Comparison of ENCODE assay signal across 7 mouse cellular contexts in the genomic region with DNA sequence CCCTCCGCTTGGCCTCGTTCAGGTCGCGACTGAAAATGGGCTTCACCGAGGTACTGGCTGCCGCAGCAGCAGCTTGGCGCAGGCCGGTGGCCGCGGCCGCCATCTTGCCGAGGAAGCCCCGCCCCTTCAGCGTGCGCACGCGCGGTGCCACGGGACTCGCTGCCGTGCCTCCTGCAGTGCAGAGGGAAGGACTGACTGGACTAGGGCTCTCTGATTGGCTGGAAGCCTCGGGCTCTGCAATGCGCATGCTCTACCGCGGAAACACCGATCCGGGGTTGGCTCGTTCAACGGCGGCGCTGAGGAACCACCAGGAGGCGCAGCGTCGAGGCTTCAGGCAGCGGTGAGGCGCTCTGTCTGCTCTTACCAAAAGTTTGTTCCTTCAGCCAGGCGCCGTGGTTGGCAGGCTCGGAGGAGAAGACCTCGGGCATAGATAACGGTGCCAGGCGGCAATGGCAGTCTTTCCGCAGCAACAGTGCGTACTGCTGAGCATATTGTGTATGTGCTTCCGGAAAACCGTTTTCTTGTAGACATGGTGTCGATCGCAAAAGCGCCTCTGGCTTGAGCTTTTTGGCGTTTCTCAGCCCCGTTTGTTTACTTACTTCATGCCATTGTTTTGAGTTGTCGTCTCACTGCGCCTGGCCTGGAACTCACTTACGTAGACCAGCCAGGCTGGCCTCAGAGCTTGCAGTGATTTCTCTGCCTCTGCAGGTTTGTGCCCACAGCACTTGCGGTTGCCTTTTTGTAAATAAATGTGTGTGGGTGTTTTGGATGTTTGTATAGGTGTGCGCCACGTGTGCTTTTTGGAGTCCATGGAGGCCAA. TPM values are rescaled to one million over a fixed set of nuclear protein-coding genes. Genes with fewer than 3 reads are reported as not detected.
DNase-seq lines count a peak whose midpoint lies in the region; ATAC-seq lines count a peak whose summit lies in the region.

A gene (minus strand): TSS at position 197 of the 820 bp plus-strand sequence.

- H3K4me2 ChIP-seq in embryonic facial prominence, embryonic 12.5 days (replicated peaks) = peak within 1 kb of the TSS; percentile 61
- peak within 1 kb of the TSS; percentile 67 for H3K4me2 ChIP-seq in limb, embryonic 11.5 days (ENCODE audit: low read depth, severe bottlenecking)
- peak within 1 kb of the TSS; percentile 85 for H3K4me2 ChIP-seq in midbrain, embryonic 14.5 days (ENCODE audit: low read length)

- H3K27ac ChIP-seq in embryonic facial prominence, embryonic 12.5 days = peak within 1 kb of the TSS; percentile 82
- peak within 1 kb of the TSS; percentile 60 for H3K27ac ChIP-seq in limb, embryonic 11.5 days (replicated peaks; ENCODE audit: low read depth, low read length)
- peak within 1 kb of the TSS; percentile 89 for H3K27ac ChIP-seq in midbrain, embryonic 14.5 days (replicated peaks; ENCODE audit: low read depth, low read length)

- H3K27me3 ChIP-seq in embryonic facial prominence, embryonic 12.5 days = no peaks in the 10 kb centered on the region
- no peaks in the 10 kb centered on the region for H3K27me3 ChIP-seq in limb, embryonic 11.5 days (ENCODE audit: control insufficient read depth, insufficient read depth, low read length)
- H3K27me3 ChIP-seq in midbrain, embryonic 14.5 days (ENCODE audit: control insufficient read depth, insufficient read depth, low read length) = no peaks in the 10 kb centered on the region

- H3K9me3 ChIP-seq in embryonic facial prominence, embryonic 12.5 days = no peaks in the 10 kb centered on the region
- H3K9me3 ChIP-seq in limb, embryonic 11.5 days (ENCODE audit: control insufficient read depth, low read length) = no peaks in the 10 kb centered on the region
- no peaks in the 10 kb centered on the region for H3K9me3 ChIP-seq in midbrain, embryonic 14.5 days (ENCODE audit: control insufficient read depth, low read length)

- H3K4me3 ChIP-seq in embryonic facial prominence, embryonic 12.5 days = peak within 1 kb of the TSS; percentile 92
- H3K4me3 ChIP-seq in limb, embryonic 11.5 days (ENCODE audit: low read depth, low read length) = peak within 1 kb of the TSS; percentile 70
- peak within 1 kb of the TSS; percentile 87 for H3K4me3 ChIP-seq in midbrain, embryonic 14.5 days (replicated peaks; ENCODE audit: low read depth, low read length)

- ATAC-seq in embryonic facial prominence, embryonic 12.5 days (ENCODE audit: insufficient number of reproducible peaks, insufficient read depth, low FRiP score, low TSS enrichment) = peak; percentile 98
- peak; percentile 97 for ATAC-seq in limb, embryonic 11.5 days (ENCODE audit: insufficient number of reproducible peaks, low FRiP score, low TSS enrichment, low read depth)
- ATAC-seq in midbrain, embryonic 14.5 days (ENCODE audit: low FRiP score, low TSS enrichment) = peak; percentile 99

- peaks cover 6% of the 10 kb centered on the region for H3K4me1 ChIP-seq in embryonic facial prominence, embryonic 12.5 days
- peaks cover 5% of the 10 kb centered on the region; the same call in 1 of the 2 replicates for H3K4me1 ChIP-seq in limb, embryonic 11.5 days (ENCODE audit: control insufficient read depth, insufficient read depth, low read length)
- peaks cover 13% of the 10 kb centered on the region for H3K4me1 ChIP-seq in midbrain, embryonic 14.5 days (ENCODE audit: control insufficient read depth, insufficient read depth, low read length)

- peak within 1 kb of the TSS; percentile 95 for H3K9ac ChIP-seq in embryonic facial prominence, embryonic 12.5 days
- H3K9ac ChIP-seq in limb, embryonic 11.5 days (ENCODE audit: low read length) = peak within 1 kb of the TSS; percentile 86
- H3K9ac ChIP-seq in midbrain, embryonic 14.5 days (replicated peaks; ENCODE audit: low read length) = peak within 1 kb of the TSS; percentile 97

- WGBS in embryonic facial prominence, embryonic 12.5 days = 2% methylated on average over 57 of the region's 57 CpGs
- WGBS in limb, embryonic 11.5 days = 2% methylated on average over 57 of the region's 57 CpGs
- WGBS in midbrain, embryonic 14.5 days = 2% methylated on average over 57 of the region's 57 CpGs

- H3K36me3 ChIP-seq in embryonic facial prominence, embryonic 12.5 days = peaks cover 19% of the 10 kb centered on the region
- peaks cover 4% of the 10 kb centered on the region; the same call in 1 of the 2 replicates for H3K36me3 ChIP-seq in limb, embryonic 11.5 days (ENCODE audit: control insufficient read depth, insufficient read depth, low read length)
- peaks cover 18% of the 10 kb centered on the region for H3K36me3 ChIP-seq in midbrain, embryonic 14.5 days (ENCODE audit: control insufficient read depth, insufficient read depth, low read length)

- peak; percentile 97 for DNase-seq in adrenal gland, postnatal 25 days
- DNase-seq in heart, adult 11 months = peak; percentile 100
- peak; percentile 94 for DNase-seq in kidney, adult 18-20 months
- peak; percentile 99 for DNase-seq in limb, embryonic 11.5 days (ENCODE audit: low spot score)
- DNase-seq in midbrain, embryonic 14.5 days = peak; percentile 99
- peak; percentile 94 to 95 for DNase-seq in spleen, adult 18-20 months

RNA-seq across cellular contexts. Expression of the gene that starts here (rescaled TPM):
- total RNA-seq in adrenal gland, postnatal 25 days (2021) = 531 and 557 TPM in 2 replicates
- polyA plus RNA-seq in embryonic facial prominence, embryonic 12.5 days (2016; fragmentation: Nextera tagmentation; extraction: Ambion mirVana) = 281 and 295 TPM in 2 replicates
- 276 and 278 TPM in 2 replicates for polyA plus RNA-seq in limb, embryonic 11.5 days (2014; fragmentation: Nextera tagmentation; extraction: Ambion mirVana)
- polyA plus RNA-seq in midbrain, embryonic 14.5 days (2014; fragmentation: Nextera tagmentation; extraction: Ambion mirVana) = 375 and 469 TPM in 2 replicates

Comparison
In these comparisons a context has a peak if more than half of its experiments do, and no peak if none do; other contexts are left out.
1. Peak in every context shown above with its lines: DNase-seq, ATAC-seq, H3K4me3 ChIP-seq and H3K27ac ChIP-seq.